Mouse (Mus musculus): ENCODE data around the gene Snrpn.
"Not testable (repeated sequence)": the region's sequence is repeated elsewhere in the genome, so short reads cannot be mapped to it uniquely, and the experiment has no call there.

Snrpn gene

GRCm38 (mm10) chr7:60139742-60140480 is at the start of gene Snrpn:
Gene Snrpn, minus strand, starts transcription at chr7:60140219.
- peak; percentile 11 to 12 for DNase-seq

GRCm38 (mm10) chr7:60170250-60171185 is 30.5 kb upstream of the Snrpn start:
- peak; percentile 63 to 75 for DNase-seq

GRCm38 (mm10) chr7:60125332-60125731 is 14.7 kb downstream of the Snrpn start:
- no peak for DNase-seq

- not testable (repeated sequence) for DNase-seq
These were observed 16.9 kb downstream of the Snrpn start for GRCm38 (mm10) chr7:60123086-60123624.

GRCm38 (mm10) chr7:60122434-60123085 is 17.5 kb downstream of the Snrpn start:
- DNase-seq, result no peak

- peak; percentile 23 to 26 for DNase-seq
These were observed 42.7 kb downstream of the Snrpn start for GRCm38 (mm10) chr7:60097154-60097859.

GRCm38 (mm10) chr7:60076301-60076700 is 63.7 kb downstream of the Snrpn start:
- peak in 1 of 2 experiments; percentile 1 for DNase-seq

GRCm38 (mm10) chr7:60047481-60048201 is 92.4 kb downstream of the Snrpn start:
- peak; percentile 65 to 78 for DNase-seq

- DNase-seq, result no peak
These were observed 126.8 kb downstream of the Snrpn start for GRCm38 (mm10) chr7:60013186-60013585.

GRCm38 (mm10) chr7:60007727-60008360 is 132.2 kb downstream of the Snrpn start:
- peak in 1 of 2 experiments; percentile 4 for DNase-seq

GRCm38 (mm10) chr7:60006262-60006661 is 133.8 kb downstream of the Snrpn start:
- DNase-seq, result no peak

- peak; percentile 94 to 95 for DNase-seq
These were observed 135.3 kb downstream of the Snrpn start, which contains the start of the genes Snurf and Gm38393 for GRCm38 (mm10) chr7:60004606-60005330. Gene Snurf, minus strand, starts transcription at chr7:60005049. Gene Gm38393, minus strand, starts transcription at chr7:60005064.

GRCm38 (mm10) chr7:60003921-60004605 is 136.0 kb downstream of the Snrpn start:
- peak; percentile 56 to 66 for DNase-seq

- DNase-seq, result peak; percentile 62 to 70
These were observed 136.8 kb downstream of the Snrpn start for GRCm38 (mm10) chr7:60003006-60003865.

GRCm38 (mm10) chr7:59978646-59979045 is 161.4 kb downstream of the Snrpn start:
- no peak for DNase-seq
